Mouse (Mus musculus): Measurements from ENCODE around the gene Ap1g1. TPM values are rescaled to one million over a fixed set of nuclear protein-coding genes. Genes with fewer than 3 reads are reported as not detected.

Gene Ap1g1
- polyA plus RNA-seq, 1 experiment from 2014 or later = 42.5 TPM

DNA sequence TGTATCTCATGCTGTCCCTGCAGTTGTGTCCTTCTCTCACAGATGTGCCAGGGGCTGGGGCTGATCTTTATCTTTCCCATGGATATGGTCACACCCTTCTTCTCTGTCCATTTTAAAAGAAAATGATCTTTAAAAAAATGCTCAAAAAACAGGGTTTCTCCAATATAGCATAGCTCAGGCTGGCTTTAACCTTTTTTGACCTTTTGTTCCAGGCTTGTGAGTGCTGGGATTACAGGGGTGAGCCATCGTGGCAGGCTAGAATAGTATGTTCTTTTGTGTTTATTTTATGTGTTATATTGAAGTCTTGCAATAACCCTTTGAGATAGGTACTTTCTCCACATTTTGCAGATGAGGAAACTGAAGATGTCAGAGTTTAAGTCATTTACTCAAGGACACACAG lies 16.8 kb downstream of the Ap1g1 start:
- ATAC-seq (replicated peaks; ENCODE audit: insufficient number of reproducible peaks, low FRiP score, low TSS enrichment, low read depth) = no peak
- Histone ChIP-seq H3K4me3 (ENCODE audit: low read depth, low read length) (no peak overlapping the region), H3K9me3 (replicated peaks; ENCODE audit: control insufficient read depth, low read length) (no peaks in the 10 kb centered on the region), H3K27ac (replicated peaks; ENCODE audit: low read depth, low read length) (no peak overlapping the region), H3K9ac (replicated peaks; ENCODE audit: low read length) (no peak overlapping the region), H3K4me1 (ENCODE audit: control insufficient read depth, insufficient read depth, low read length) (no peaks in the 10 kb centered on the region), H3K36me3 (replicated peaks; ENCODE audit: control insufficient read depth, insufficient read depth, low read depth, low read length) (no peaks in the 10 kb centered on the region), H3K27me3 (ENCODE audit: control insufficient read depth, insufficient read depth, low read length) (no peaks in the 10 kb centered on the region), H3K4me2 (ENCODE audit: low read depth, low read length) (no peak overlapping the region)
- 69% methylated on average over 1 of the region's 1 CpGs for WGBS
- no peak for DNase-seq (ENCODE audit: low spot score)

DNA sequence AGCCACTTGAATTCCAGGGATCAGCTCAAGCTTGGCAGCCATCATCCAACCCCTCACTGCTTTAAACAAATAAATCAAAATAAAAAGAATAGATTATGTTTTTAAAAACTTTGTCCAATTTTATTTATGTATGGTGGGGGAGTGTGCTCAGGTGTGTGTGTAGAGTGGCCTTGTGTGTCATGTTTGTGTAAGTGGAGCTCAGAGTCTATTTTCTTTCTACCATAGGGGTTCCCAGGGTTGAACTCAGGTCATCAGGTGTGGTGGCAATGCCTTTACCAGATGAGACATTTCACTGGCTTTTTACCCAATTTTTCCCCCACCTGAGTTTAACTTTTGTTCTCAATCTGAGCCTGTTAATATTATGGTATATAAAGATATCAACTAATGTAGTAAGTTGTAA lies 20.4 kb downstream of the Ap1g1 start:
- Histone ChIP-seq H3K4me1 (ENCODE audit: control insufficient read depth, insufficient read depth, low read length) (no peaks in the 10 kb centered on the region), H3K9ac (replicated peaks; ENCODE audit: low read length) (no peak overlapping the region)

DNA sequence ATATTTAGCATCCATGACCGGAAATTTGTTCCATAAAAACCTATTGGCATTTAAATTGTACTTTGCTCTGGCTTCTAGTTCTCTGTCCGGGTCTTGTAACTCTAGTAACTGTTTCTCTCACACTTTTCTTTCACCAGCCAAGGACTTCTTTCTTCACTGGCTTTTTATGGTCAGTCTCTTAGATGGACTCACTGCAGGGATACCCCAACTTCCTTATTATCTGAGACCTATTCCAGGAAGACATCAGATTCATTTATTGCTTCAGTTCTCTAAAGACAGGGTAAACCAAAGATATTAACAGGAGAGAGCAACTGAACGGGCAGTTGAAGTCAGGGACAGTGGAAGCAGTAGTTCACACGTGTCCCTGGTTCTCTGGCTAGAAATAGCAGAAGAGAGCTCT lies 20.9 kb downstream of the Ap1g1 start:
- Histone ChIP-seq H3K9ac (replicated peaks; ENCODE audit: low read length) (no peak overlapping the region), H3K36me3 (replicated peaks; ENCODE audit: control insufficient read depth, insufficient read depth, low read depth, low read length) (no peaks in the 10 kb centered on the region), H3K4me1 (ENCODE audit: control insufficient read depth, insufficient read depth, low read length) (no peaks in the 10 kb centered on the region), H3K27ac (replicated peaks; ENCODE audit: low read depth, low read length) (no peak overlapping the region), H3K27me3 (ENCODE audit: control insufficient read depth, insufficient read depth, low read length) (no peaks in the 10 kb centered on the region), H3K9me3 (replicated peaks; ENCODE audit: control insufficient read depth, low read length) (no peaks in the 10 kb centered on the region), H3K4me3 (ENCODE audit: low read depth, low read length) (no peak overlapping the region), H3K4me2 (ENCODE audit: low read depth, low read length) (no peak overlapping the region)
- 75% methylated on average over 4 of the region's 4 CpGs for WGBS
- DNase-seq (ENCODE audit: low spot score) (no peak), ATAC-seq (replicated peaks; ENCODE audit: insufficient number of reproducible peaks, low FRiP score, low TSS enrichment, low read depth) (no peak)

More for the DNA sequence above, 20.4 kb downstream of the Ap1g1 start:
- Histone ChIP-seq H3K9me3 (replicated peaks; ENCODE audit: control insufficient read depth, low read length) (no peaks in the 10 kb centered on the region), H3K4me3 (ENCODE audit: low read depth, low read length) (no peak overlapping the region), H3K27me3 (ENCODE audit: control insufficient read depth, insufficient read depth, low read length) (no peaks in the 10 kb centered on the region), H3K27ac (replicated peaks; ENCODE audit: low read depth, low read length) (no peak overlapping the region), H3K36me3 (replicated peaks; ENCODE audit: control insufficient read depth, insufficient read depth, low read depth, low read length) (no peaks in the 10 kb centered on the region), H3K4me2 (ENCODE audit: low read depth, low read length) (no peak overlapping the region)
- DNase-seq (ENCODE audit: low spot score) (no peak), ATAC-seq (replicated peaks; ENCODE audit: insufficient number of reproducible peaks, low FRiP score, low TSS enrichment, low read depth) (no peak)

DNA sequence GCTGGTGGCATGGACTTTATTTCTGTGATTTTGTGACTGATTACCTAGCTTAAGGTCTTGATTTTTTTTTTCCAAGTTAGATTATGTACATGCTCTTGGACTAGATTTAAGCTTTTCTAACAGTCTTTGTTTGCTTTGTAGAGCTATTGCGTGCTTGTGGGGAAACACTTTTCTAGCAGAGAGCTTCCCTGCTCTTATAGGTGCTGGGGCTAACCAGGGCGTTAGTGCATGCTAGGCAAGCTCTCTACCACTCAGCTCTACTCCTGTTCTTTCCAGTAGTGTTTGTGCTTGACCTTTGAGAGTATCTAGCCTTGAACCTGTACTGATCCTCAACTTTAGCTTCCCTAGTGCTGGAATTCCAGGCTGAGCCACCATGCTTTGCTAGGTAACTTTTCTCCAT lies 22.0 kb downstream of the Ap1g1 start:
- ATAC-seq (replicated peaks; ENCODE audit: insufficient number of reproducible peaks, low FRiP score, low TSS enrichment, low read depth) = no peak
- no peak overlapping the region for H3K4me3 ChIP-seq (ENCODE audit: low read depth, low read length)
- WGBS = 97% methylated on average over 2 of the region's 2 CpGs

DNA sequence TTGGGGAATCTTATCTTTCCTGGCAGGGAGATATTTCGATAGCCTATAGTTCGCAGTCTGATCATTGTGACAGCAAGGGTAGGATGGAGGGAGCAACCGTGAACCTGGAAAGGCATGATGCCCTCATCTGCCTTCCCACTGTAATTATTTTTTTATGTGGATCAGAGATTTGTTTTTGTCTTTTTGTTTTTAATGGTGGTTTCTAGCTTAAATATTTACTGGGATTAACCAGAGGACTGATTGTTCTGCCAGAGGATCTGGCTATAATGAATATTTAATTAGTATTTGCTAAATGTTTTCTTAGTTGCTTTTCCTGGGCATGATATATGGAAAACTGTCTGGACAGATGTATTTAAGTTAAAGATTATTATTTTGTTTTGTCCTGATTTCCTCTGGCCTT lies 24.9 kb downstream of the Ap1g1 start:
- ATAC-seq (replicated peaks; ENCODE audit: insufficient number of reproducible peaks, low FRiP score, low TSS enrichment, low read depth) (no peak), DNase-seq (ENCODE audit: low spot score) (no peak)
- no peak overlapping the region for H3K4me2 ChIP-seq (ENCODE audit: low read depth, low read length)
- no peak overlapping the region for H3K27ac ChIP-seq (replicated peaks; ENCODE audit: low read depth, low read length)
- H3K4me1 ChIP-seq (ENCODE audit: control insufficient read depth, insufficient read depth, low read length) = no peaks in the 10 kb centered on the region
- H3K9me3 ChIP-seq (replicated peaks; ENCODE audit: control insufficient read depth, low read length) = no peaks in the 10 kb centered on the region
- no peaks in the 10 kb centered on the region for H3K36me3 ChIP-seq (replicated peaks; ENCODE audit: control insufficient read depth, insufficient read depth, low read depth, low read length)
- no peak overlapping the region for H3K4me3 ChIP-seq (ENCODE audit: low read depth, low read length)
- H3K27me3 ChIP-seq (ENCODE audit: control insufficient read depth, insufficient read depth, low read length) = no peaks in the 10 kb centered on the region
- H3K9ac ChIP-seq (replicated peaks; ENCODE audit: low read length) = no peak overlapping the region
- WGBS = 98% methylated on average over 3 of the region's 3 CpGs

More for the DNA sequence above, 22.0 kb downstream of the Ap1g1 start:
- Histone ChIP-seq H3K4me2 (ENCODE audit: low read depth, low read length) (no peak overlapping the region), H3K27me3 (ENCODE audit: control insufficient read depth, insufficient read depth, low read length) (no peaks in the 10 kb centered on the region), H3K9me3 (replicated peaks; ENCODE audit: control insufficient read depth, low read length) (no peaks in the 10 kb centered on the region), H3K9ac (replicated peaks; ENCODE audit: low read length) (no peak overlapping the region), H3K4me1 (ENCODE audit: control insufficient read depth, insufficient read depth, low read length) (no peaks in the 10 kb centered on the region), H3K27ac (replicated peaks; ENCODE audit: low read depth, low read length) (no peak overlapping the region), H3K36me3 (replicated peaks; ENCODE audit: control insufficient read depth, insufficient read depth, low read depth, low read length) (no peaks in the 10 kb centered on the region)
- DNase-seq (ENCODE audit: low spot score) = no peak

DNA sequence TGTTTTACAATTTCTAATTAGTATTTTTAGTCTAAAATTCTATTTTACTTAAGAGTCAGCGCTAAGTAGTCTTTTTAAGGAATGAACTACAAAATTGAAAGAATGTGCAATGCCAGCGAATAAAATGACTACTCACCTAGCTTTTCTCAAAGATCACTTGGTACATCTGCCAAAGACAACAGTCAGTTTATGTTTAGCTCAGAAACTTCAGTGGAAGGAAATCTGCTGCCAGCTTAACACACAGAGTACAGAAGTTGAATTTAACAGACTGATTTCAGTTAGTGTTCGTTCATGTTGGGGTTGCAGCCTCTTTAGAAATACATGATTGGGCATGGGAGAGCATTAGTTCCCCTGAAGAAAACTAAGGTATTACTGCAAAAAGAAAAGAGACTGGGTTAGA lies 25.4 kb downstream of the Ap1g1 start:
- 97% methylated on average over 3 of the region's 3 CpGs for WGBS
- H3K4me1 ChIP-seq (ENCODE audit: control insufficient read depth, insufficient read depth, low read length) = no peaks in the 10 kb centered on the region
- H3K9me3 ChIP-seq (replicated peaks; ENCODE audit: control insufficient read depth, low read length) = no peaks in the 10 kb centered on the region
- DNase-seq (ENCODE audit: low spot score) (no peak), ATAC-seq (replicated peaks; ENCODE audit: insufficient number of reproducible peaks, low FRiP score, low TSS enrichment, low read depth) (no peak)
- no peaks in the 10 kb centered on the region for H3K36me3 ChIP-seq (replicated peaks; ENCODE audit: control insufficient read depth, insufficient read depth, low read depth, low read length)
- no peak overlapping the region for H3K27ac ChIP-seq (replicated peaks; ENCODE audit: low read depth, low read length)
- H3K27me3 ChIP-seq (ENCODE audit: control insufficient read depth, insufficient read depth, low read length) = no peaks in the 10 kb centered on the region
- H3K4me3 ChIP-seq (ENCODE audit: low read depth, low read length) = no peak overlapping the region
- no peak overlapping the region for H3K9ac ChIP-seq (replicated peaks; ENCODE audit: low read length)
- H3K4me2 ChIP-seq (ENCODE audit: low read depth, low read length) = no peak overlapping the region

DNA sequence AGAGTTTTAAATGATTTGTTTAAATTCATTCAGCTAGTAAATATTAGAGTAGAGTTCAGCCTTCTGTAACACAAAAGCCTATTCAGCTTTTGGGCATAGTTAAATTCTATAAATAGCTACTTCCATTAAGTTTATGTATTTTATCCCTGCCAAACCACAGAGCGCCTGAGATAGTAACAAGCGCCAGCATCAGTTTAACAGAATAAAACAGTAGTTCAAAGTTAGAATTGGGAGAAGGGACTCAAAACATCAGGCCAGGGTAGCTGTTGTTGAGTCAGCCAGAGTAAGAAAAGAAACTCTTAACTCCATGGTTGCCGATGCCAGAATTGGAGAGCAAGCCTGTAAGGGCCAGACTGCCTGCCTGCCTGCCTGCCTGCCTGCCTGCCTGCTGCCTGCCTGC lies 28.2 kb downstream of the Ap1g1 start:
- H3K9me3 ChIP-seq (replicated peaks; ENCODE audit: control insufficient read depth, low read length) = no peaks in the 10 kb centered on the region
- WGBS = 85% methylated on average over 3 of the region's 3 CpGs

DNA sequence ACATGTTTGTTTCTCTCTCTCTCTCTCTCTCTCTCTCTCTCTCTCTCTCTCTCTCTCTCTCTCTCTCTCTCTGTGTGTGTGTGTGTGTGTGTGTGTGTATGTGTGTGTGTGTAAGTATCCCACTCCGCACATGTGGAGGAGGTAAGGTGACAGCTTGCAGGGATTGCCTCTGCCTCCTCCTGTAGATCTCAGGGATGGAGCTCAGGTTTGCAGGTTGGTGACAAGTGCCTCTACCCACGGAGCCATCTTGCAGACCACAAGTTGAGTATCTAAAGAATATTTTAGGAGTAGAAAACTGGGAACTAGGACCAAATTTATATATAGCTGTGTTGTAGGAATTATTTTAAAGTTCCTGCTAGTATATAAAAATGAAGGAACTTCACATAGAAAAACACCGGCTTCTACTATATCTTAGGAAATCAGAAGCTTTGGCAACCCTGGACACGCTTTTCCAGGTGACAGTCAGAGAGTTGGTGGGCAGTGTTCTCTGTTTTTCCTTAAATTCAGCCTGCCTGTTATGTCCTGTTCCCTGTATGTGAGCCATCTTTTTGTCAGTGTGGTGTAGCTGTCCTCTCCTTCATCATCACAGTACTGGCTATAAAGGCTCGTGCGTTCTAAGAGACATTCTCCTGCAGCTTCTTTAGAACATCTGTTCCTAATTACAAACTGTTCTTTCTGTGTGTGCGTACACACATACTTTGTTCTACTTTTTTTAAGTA lies 29.2 kb downstream of the Ap1g1 start:
- DNase-seq (ENCODE audit: low spot score) (peak; percentile 9), ATAC-seq (replicated peaks; ENCODE audit: insufficient number of reproducible peaks, low FRiP score, low TSS enrichment, low read depth) (no peak)
- 62% methylated on average over 7 of the region's 7 CpGs for whole genome bisulfite sequencing
- Histone ChIP-seq H3K27me3 (ENCODE audit: control insufficient read depth, insufficient read depth, low read length) (no peaks in the 10 kb centered on the region), H3K36me3 (replicated peaks; ENCODE audit: control insufficient read depth, insufficient read depth, low read depth, low read length) (no peaks in the 10 kb centered on the region), H3K4me1 (ENCODE audit: control insufficient read depth, insufficient read depth, low read length) (no peaks in the 10 kb centered on the region), H3K4me2 (ENCODE audit: low read depth, low read length) (no peak overlapping the region), H3K4me3 (ENCODE audit: low read depth, low read length) (no peak overlapping the region), H3K9me3 (replicated peaks; ENCODE audit: control insufficient read depth, low read length) (no peaks in the 10 kb centered on the region), H3K9ac (replicated peaks; ENCODE audit: low read length) (no peak overlapping the region), H3K27ac (replicated peaks; ENCODE audit: low read depth, low read length) (no peak overlapping the region)

More for the DNA sequence above, 28.2 kb downstream of the Ap1g1 start:
- H3K36me3 ChIP-seq (replicated peaks; ENCODE audit: control insufficient read depth, insufficient read depth, low read depth, low read length) = no peaks in the 10 kb centered on the region
- no peaks in the 10 kb centered on the region for H3K4me1 ChIP-seq (ENCODE audit: control insufficient read depth, insufficient read depth, low read length)
- DNase-seq (ENCODE audit: low spot score) (no peak), ATAC-seq (replicated peaks; ENCODE audit: insufficient number of reproducible peaks, low FRiP score, low TSS enrichment, low read depth) (no peak)
- H3K4me3 ChIP-seq (ENCODE audit: low read depth, low read length) = no peak overlapping the region
- H3K9ac ChIP-seq (replicated peaks; ENCODE audit: low read length) = no peak overlapping the region
- H3K27me3 ChIP-seq (ENCODE audit: control insufficient read depth, insufficient read depth, low read length) = no peaks in the 10 kb centered on the region
- no peak overlapping the region for H3K27ac ChIP-seq (replicated peaks; ENCODE audit: low read depth, low read length)
- H3K4me2 ChIP-seq (ENCODE audit: low read depth, low read length) = no peak overlapping the region

Data from embryonic facial prominence, embryonic 11.5 days (tissue).